Mouse (Mus musculus) cerebellum, adult 11 months (tissue): ENCODE data around the gene Cyp2d22.
"Not testable (repeated sequence)": the region's sequence is repeated elsewhere in the genome, so short reads cannot be mapped to it uniquely, and the experiment has no call there.

Experiments used
- DNase-seq: peaks from one replicate; pipeline ENCODE4 v3.0.0; 2022

Gene Cyp2d22

GRCm38 (mm10) chr15:82379871-82380713 is at the start of gene Cyp2d22:
Cyp2d22 (minus strand) TSS chr15:82380260.
- DNase-seq = peak; percentile 52

GRCm38 (mm10) chr15:82423471-82423870 is 43.4 kb upstream of the Cyp2d22 start:
- DNase-seq = no peak

GRCm38 (mm10) chr15:82422935-82423334 is 42.9 kb upstream of the Cyp2d22 start:
- DNase-seq = no peak

GRCm38 (mm10) chr15:82418616-82419015 is 38.6 kb upstream of the Cyp2d22 start:
- DNase-seq = no peak

- DNase-seq = peak; percentile 86
These were observed 37.0 kb upstream of the Cyp2d22 start for GRCm38 (mm10) chr15:82416797-82417789.

- no peak for DNase-seq
These were observed 27.5 kb upstream of the Cyp2d22 start for GRCm38 (mm10) chr15:82407536-82407935.

GRCm38 (mm10) chr15:82406981-82407380 is 26.9 kb upstream of the Cyp2d22 start, which contains the start of gene Cyp2d10:
Cyp2d10 (minus strand) TSS chr15:82407195.
- no peak for DNase-seq

GRCm38 (mm10) chr15:82404163-82404562 is 24.1 kb upstream of the Cyp2d22 start:
- DNase-seq = no peak

- no peak for DNase-seq
These were observed 23.5 kb upstream of the Cyp2d22 start for GRCm38 (mm10) chr15:82403606-82404005.

- no peak for DNase-seq
These were observed 22.7 kb upstream of the Cyp2d22 start for GRCm38 (mm10) chr15:82402741-82403140.

GRCm38 (mm10) chr15:82402106-82402505 is 22.0 kb upstream of the Cyp2d22 start:
- no peak for DNase-seq

GRCm38 (mm10) chr15:82401516-82401915 is 21.5 kb upstream of the Cyp2d22 start:
- DNase-seq = no peak

GRCm38 (mm10) chr15:82395955-82396354 is 15.9 kb upstream of the Cyp2d22 start:
- not testable (repeated sequence) for DNase-seq

- not testable (repeated sequence) for DNase-seq
These were observed 13.9 kb upstream of the Cyp2d22 start, which contains the start of gene Cyp2d11 for GRCm38 (mm10) chr15:82393922-82394321. Cyp2d11 (minus strand) TSS chr15:82394022.

- not testable (repeated sequence) for DNase-seq
These were observed 9.9 kb upstream of the Cyp2d22 start for GRCm38 (mm10) chr15:82389916-82390315.

GRCm38 (mm10) chr15:82385729-82386128 is 5.7 kb upstream of the Cyp2d22 start:
- no peak for DNase-seq

GRCm38 (mm10) chr15:82382441-82382840 is 2.4 kb upstream of the Cyp2d22 start:
- DNase-seq = no peak

GRCm38 (mm10) chr15:82380714-82381062 is 628 bp upstream of the Cyp2d22 start:
- DNase-seq = no peak

GRCm38 (mm10) chr15:82379511-82379870 is 569 bp downstream of the Cyp2d22 start:
- DNase-seq = no peak

GRCm38 (mm10) chr15:82378261-82379180 is 1.5 kb downstream of the Cyp2d22 start:
- DNase-seq = no peak

- no peak for DNase-seq
These were observed 2.4 kb downstream of the Cyp2d22 start for GRCm38 (mm10) chr15:82377701-82378100.
